Mouse (Mus musculus) embryonic facial prominence, embryonic 11.5 days (tissue): ENCODE measurements at regions not wholly inside any gene's neighbourhood (a gene's known extent, or its start where the extent isn't known, plus 50 kb on each side); places are given as distances from the start of the nearest gene placed in this dataset.

Experiments used
- ATAC-seq: fragments of 200-750 bp; cut with Nextera tagmentation; replicated peaks from 2 replicates; pipeline ENCODE4 v1.8.0; 2017; ENCODE audit warnings: low read depth; ENCODE audit not compliant: insufficient number of reproducible peaks, low FRiP score, low TSS enrichment
- DNase-seq: peaks from one replicate; pipeline ENCODE4 v3.0.0-alpha.2; 2015; ENCODE audit warnings: low spot score
- H3K27ac ChIP-seq: fragments of 300-500 bp; sonication (generic); replicated peaks from 2 replicates; pipeline ENCODE4 v1.5.1; 2014; ENCODE audit warnings: mild to moderate bottlenecking, low read depth, low read length, control low read depth
- H3K27me3 ChIP-seq: fragments of 300-500 bp; sonication (generic); 2 replicates; pipeline ENCODE4 v1.6.1; 2014; ENCODE audit warnings: mild to moderate bottlenecking, low read length, moderate library complexity, mixed read lengths; ENCODE audit not compliant: control insufficient read depth, insufficient read depth
- H3K36me3 ChIP-seq: fragments of 300-500 bp; sonication (generic); replicated peaks from 2 replicates; pipeline ENCODE4 v1.6.1; 2014; ENCODE audit warnings: low read depth, mild to moderate bottlenecking, low read length, moderate library complexity, mixed read lengths; ENCODE audit not compliant: control insufficient read depth, insufficient read depth
- H3K4me1 ChIP-seq: fragments of 300-500 bp; sonication (generic); 2 replicates; pipeline ENCODE4 v1.6.1; 2014; ENCODE audit warnings: low read length, mixed read lengths; ENCODE audit not compliant: control insufficient read depth, insufficient read depth
- H3K4me2 ChIP-seq: fragments of 300-500 bp; sonication (generic); 2 replicates; pipeline ENCODE4 v1.6.1; 2014; ENCODE audit warnings: low read depth, mild to moderate bottlenecking, control low read depth, low read length, moderate library complexity
- H3K4me3 ChIP-seq: fragments of 300-500 bp; sonication (generic); 2 replicates; pipeline ENCODE4 v1.5.1; 2014; ENCODE audit warnings: low read depth, low read length, control low read depth
- H3K9ac ChIP-seq: fragments of 300-500 bp; sonication (generic); replicated peaks from 2 replicates; pipeline ENCODE4 v1.6.1; 2014; ENCODE audit warnings: mild to moderate bottlenecking, control low read depth, low read length
- H3K9me3 ChIP-seq: fragments of 300-500 bp; sonication (generic); replicated peaks from 2 replicates; pipeline ENCODE4 v1.6.1; 2016; ENCODE audit warnings: mild to moderate bottlenecking, low read length, inconsistent platforms, mixed read lengths; ENCODE audit not compliant: control insufficient read depth
- WGBS: fragments of 180-500 bp; shearing (Covaris S2); extraction: QIAGEN DNeasy Blood & Tissue Kit; methylation state at CpG from one replicate; pipeline ENCODE4 v1.1.7; 2014; 5-methylcytosine and 5-hydroxymethylcytosine counted together

DNA sequence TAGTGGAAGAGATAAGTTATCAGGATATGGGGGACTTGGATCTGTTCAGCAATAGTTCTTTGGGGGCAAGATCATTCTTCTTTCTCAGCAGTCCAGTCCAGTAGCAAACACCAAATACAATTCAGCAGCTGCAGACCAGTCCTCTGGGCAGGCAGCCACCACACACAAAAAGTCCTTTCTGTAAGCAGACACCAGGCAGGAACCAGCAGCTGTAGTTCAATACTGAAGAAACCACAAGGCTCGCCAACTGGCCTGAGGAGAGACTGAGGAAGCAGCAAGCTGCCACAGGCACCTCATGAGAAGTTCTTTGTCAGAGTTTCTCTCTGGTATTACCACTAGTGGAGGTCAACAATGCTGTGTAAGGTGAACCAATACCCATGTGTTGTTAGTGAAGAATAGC is 493.1 kb upstream of the Arid1b start:
- no peak overlapping the region for H3K4me2 ChIP-seq
- ATAC-seq (no peak), DNase-seq (no peak)
- no peak overlapping the region for H3K9ac ChIP-seq
- H3K27me3 ChIP-seq, result no peaks in the 10 kb centered on the region
- WGBS, result 68% methylated on average over 1 of the region's 1 CpGs
- H3K4me1 ChIP-seq, result no peaks in the 10 kb centered on the region; the same call in 1 of the 2 replicates
- H3K9me3 ChIP-seq, result no peaks in the 10 kb centered on the region
- H3K4me3 ChIP-seq, result no peak overlapping the region
- no peaks in the 10 kb centered on the region for H3K36me3 ChIP-seq
- H3K27ac ChIP-seq, result no peak overlapping the region

DNA sequence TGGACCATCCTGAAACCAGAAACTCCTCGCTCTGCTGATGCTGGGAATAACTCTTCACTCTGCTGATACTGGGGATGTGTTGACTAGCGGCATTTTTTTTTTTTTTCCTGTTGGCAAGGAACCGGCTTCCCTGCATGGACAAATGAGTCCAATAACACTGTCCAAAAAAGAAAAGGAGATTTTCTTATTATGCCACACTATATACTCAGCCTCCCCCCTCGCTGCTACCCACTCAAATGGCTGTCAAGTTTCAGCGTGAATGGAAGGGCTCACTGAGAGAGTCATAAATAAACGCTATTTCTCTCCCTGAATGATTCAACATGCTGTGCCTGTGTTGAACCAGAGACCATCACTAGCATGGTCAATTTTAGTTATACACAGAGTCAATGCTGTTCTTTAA is 489.2 kb upstream of the Arid1b start:
- no peak for DNase-seq
- 79% methylated on average over 6 of the region's 6 CpGs for WGBS
- Histone ChIP-seq H3K36me3 (no peaks in the 10 kb centered on the region), H3K9me3 (no peaks in the 10 kb centered on the region), H3K4me2 (no peak overlapping the region), H3K27ac (no peak overlapping the region), H3K4me3 (no peak overlapping the region), H3K9ac (no peak overlapping the region), H3K27me3 (no peaks in the 10 kb centered on the region), H3K4me1 (no peaks in the 10 kb centered on the region)
- no peak for ATAC-seq

DNA sequence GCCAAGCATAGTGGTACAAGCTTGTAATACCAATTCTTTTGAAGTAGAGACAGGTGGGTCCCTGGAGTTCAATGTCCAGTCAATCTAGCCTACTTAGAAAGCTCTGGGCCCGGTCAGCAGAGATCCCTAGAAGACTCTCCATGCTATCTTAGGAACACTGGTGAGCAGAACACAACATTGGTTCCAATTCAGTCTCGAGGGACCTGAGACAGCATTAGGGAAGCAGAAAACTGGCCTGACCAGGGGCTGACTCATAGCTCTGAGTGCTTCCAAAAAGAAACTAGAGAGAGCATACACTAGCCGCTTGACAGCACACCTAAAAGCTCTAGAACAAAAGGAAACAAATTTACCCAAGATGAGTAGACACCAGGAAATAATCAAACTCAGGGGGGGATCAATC is 484.6 kb upstream of the Arid1b start:
- no peaks in the 10 kb centered on the region for H3K27me3 ChIP-seq
- H3K4me1 ChIP-seq, result no peaks in the 10 kb centered on the region
- no peak overlapping the region for H3K4me3 ChIP-seq
- no peaks in the 10 kb centered on the region for H3K36me3 ChIP-seq
- H3K4me2 ChIP-seq, result no peak overlapping the region
- no peak for DNase-seq
- H3K9me3 ChIP-seq, result no peaks in the 10 kb centered on the region
- 70% methylated on average over 3 of the region's 3 CpGs for WGBS
- H3K27ac ChIP-seq, result no peak overlapping the region
- ATAC-seq, result no peak
- no peak overlapping the region for H3K9ac ChIP-seq

DNA sequence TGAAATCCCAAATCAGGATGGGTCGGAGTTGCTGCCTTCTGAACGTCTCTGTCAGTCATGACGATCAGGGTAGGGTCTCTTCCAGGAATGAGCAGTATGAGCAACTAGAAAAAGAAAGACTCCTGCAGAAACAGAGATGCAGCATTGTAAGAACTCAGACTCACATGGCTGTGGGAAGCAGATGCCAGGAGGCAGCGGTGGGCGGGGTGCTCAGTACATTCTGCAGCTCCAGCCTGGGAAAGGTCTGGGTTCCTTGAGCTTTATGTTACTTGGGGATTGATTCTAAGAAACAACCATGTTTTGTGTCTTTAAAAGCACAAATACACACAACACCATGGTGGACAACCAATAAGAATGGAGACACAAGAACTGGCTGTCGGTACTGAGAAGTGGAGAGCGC is 478.0 kb upstream of the Arid1b start:
- no peaks in the 10 kb centered on the region for H3K9me3 ChIP-seq
- H3K27me3 ChIP-seq, result no peaks in the 10 kb centered on the region
- no peaks in the 10 kb centered on the region for H3K36me3 ChIP-seq
- WGBS, result 85% methylated on average over 7 of the region's 7 CpGs
- no peak for DNase-seq
- H3K27ac ChIP-seq, result no peak overlapping the region
- H3K9ac ChIP-seq, result no peak overlapping the region
- no peak overlapping the region for H3K4me3 ChIP-seq
- H3K4me1 ChIP-seq, result no peaks in the 10 kb centered on the region
- no peak for ATAC-seq
- no peak overlapping the region for H3K4me2 ChIP-seq

DNA sequence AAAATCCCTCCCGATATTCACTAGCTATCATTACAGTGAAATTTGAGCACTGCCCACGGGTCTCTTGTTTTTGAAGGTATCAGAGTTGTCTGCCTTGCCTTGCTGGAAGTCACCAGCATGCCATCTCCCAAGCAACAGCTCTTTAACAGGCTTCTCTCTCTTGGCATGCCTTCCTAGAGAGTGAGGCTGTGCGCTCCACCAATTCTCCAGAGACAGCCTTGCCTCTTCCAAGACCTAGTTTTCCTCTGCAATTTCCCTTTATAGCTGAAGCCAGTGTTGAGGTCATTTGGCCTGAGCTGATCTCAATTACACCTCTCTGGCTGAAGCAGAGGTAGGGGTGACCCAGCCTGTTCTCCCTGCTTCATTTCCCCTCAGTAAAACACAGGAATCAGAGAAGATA is 477.3 kb upstream of the Arid1b start:
- Histone ChIP-seq H3K4me2 (no peak overlapping the region), H3K4me1 (no peaks in the 10 kb centered on the region), H3K9ac (no peak overlapping the region), H3K27ac (no peak overlapping the region), H3K9me3 (no peaks in the 10 kb centered on the region), H3K4me3 (no peak overlapping the region), H3K36me3 (no peaks in the 10 kb centered on the region), H3K27me3 (no peaks in the 10 kb centered on the region)
- DNase-seq (no peak), ATAC-seq (no peak)
- 34% methylated on average over 3 of the region's 3 CpGs for WGBS

DNA sequence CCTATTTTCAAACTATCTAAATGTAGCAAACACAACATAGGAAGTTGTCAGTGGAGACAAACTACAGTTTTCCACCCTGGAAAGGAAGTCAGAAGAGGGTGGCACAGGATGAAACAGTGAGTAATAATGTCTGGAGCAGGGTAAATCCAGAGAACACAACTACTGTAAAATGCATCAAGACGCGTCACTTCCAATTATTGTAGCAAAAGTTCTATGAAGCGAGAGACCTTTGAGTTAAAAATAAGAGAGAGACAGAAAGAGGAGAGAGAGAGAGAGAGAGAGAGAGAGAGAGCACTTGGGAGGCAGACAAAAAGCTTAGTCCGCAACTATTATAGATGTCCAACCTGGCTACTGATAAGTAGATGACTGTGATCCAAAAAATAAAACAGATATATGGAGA is 473.1 kb upstream of the Arid1b start:
- ATAC-seq (no peak), DNase-seq (no peak)
- Histone ChIP-seq H3K4me2 (no peak overlapping the region), H3K36me3 (no peaks in the 10 kb centered on the region), H3K27ac (no peak overlapping the region), H3K27me3 (no peaks in the 10 kb centered on the region), H3K4me3 (no peak overlapping the region), H3K4me1 (no peaks in the 10 kb centered on the region), H3K9ac (no peak overlapping the region), H3K9me3 (no peaks in the 10 kb centered on the region)
- 92% methylated on average over 4 of the region's 4 CpGs for WGBS

DNA sequence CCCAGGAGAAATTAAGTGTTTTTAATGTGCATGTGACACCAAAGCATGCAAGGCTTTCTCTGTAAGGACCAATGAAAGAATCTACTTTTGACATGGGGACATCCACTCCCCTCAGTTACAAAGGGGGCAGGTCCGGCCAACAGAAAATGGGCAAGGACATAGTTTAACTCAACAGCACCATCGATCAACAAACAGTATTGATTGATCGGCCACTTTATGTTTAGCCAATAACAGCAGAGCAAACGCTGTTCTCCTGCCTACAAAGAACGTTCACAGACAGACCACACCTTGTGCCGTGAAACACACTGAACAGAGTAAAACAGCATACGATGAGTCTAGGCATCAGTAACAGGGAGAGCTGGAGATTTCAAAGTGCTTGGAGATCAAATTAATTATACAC is 467.7 kb upstream of the Arid1b start:
- 85% methylated on average over 7 of the region's 7 CpGs for WGBS
- Histone ChIP-seq H3K4me1 (no peaks in the 10 kb centered on the region), H3K27ac (no peak overlapping the region), H3K9ac (no peak overlapping the region), H3K27me3 (no peaks in the 10 kb centered on the region), H3K9me3 (no peaks in the 10 kb centered on the region), H3K4me2 (no peak overlapping the region), H3K4me3 (no peak overlapping the region), H3K36me3 (no peaks in the 10 kb centered on the region)
- ATAC-seq (no peak), DNase-seq (no peak)

DNA sequence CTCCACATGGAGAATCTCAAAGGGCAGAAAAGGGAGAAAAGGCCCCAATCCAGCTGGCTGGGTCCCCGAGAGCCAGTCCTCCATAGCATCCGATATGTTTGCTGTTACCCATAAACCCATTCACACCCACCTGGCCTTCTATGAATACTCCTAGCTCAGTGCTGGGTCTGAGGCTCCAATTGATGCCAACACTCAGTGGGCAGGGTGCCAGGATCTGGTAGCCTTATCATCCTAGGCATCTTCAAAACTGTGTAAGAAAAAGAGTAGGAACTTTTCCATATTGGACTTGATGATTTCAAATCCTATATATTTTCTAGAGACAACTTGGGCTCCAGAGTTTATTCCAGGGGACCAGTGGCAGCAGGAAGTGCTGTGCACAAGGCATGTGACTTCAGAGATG is 462.0 kb upstream of the Arid1b start:
- H3K4me3 ChIP-seq, result no peak overlapping the region
- no peaks in the 10 kb centered on the region for H3K27me3 ChIP-seq
- H3K27ac ChIP-seq, result no peak overlapping the region
- DNase-seq, result no peak
- WGBS, result 84% methylated on average over 2 of the region's 2 CpGs
- no peak for ATAC-seq
- no peaks in the 10 kb centered on the region for H3K4me1 ChIP-seq
- H3K4me2 ChIP-seq, result no peak overlapping the region
- H3K36me3 ChIP-seq, result no peaks in the 10 kb centered on the region
- no peak overlapping the region for H3K9ac ChIP-seq
- H3K9me3 ChIP-seq, result no peaks in the 10 kb centered on the region

DNA sequence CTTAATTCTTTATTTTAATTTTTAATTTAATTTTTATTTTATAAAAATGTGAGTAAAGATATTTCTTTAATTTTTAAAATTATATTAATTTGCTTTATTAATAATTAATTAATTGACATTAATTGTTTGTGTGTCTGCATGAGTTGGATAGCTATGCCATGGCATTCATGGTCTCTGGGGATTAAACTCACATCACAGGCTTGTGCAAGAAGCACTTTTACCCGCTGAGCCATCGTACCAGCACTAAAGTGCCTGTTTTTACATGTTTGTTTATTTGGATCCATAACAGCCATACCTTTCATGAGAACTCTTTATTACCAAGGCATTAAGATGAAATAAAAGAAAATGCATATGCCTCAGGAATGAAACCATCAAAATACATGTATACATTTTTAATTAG is 453.7 kb upstream of the Arid1b start:
- H3K36me3 ChIP-seq, result no peaks in the 10 kb centered on the region
- no peaks in the 10 kb centered on the region for H3K4me1 ChIP-seq
- no peak overlapping the region for H3K9ac ChIP-seq
- WGBS, result 75% methylated on average over 2 of the region's 2 CpGs
- ATAC-seq (no peak), DNase-seq (no peak)
- H3K27me3 ChIP-seq, result no peaks in the 10 kb centered on the region
- H3K4me3 ChIP-seq, result no peak overlapping the region
- no peaks in the 10 kb centered on the region for H3K9me3 ChIP-seq
- H3K4me2 ChIP-seq, result no peak overlapping the region
- H3K27ac ChIP-seq, result no peak overlapping the region
